Mouse (Mus musculus) limb, embryonic 11.5 days (tissue): ENCODE data around the gene Mcpt9. TPM values are rescaled to one million over a fixed set of nuclear protein-coding genes. Genes with fewer than 3 reads are reported as not detected.
"Not testable (repeated sequence)": the region's sequence is repeated elsewhere in the genome, so short reads cannot be mapped to it uniquely, and the experiment has no call there.

ENCODE experiments used
- ATAC-seq: fragments of 200-750 bp; cut with Nextera tagmentation; 2 replicates; pipeline ENCODE4 v1.8.0; 2017; ENCODE audit warnings: low read depth; ENCODE audit not compliant: insufficient number of reproducible peaks, low FRiP score, low TSS enrichment
- DNase-seq: peaks from one replicate; pipeline ENCODE4 v3.0.0-alpha.2; 2015; ENCODE audit warnings: low spot score
- H3K27ac ChIP-seq: fragments of 300-500 bp; sonication (generic); replicated peaks from 2 replicates; pipeline ENCODE4 v1.5.1; 2014; ENCODE audit warnings: low read depth, mild to moderate bottlenecking, low read length
- H3K27me3 ChIP-seq: fragments of 300-500 bp; sonication (generic); 2 replicates; pipeline ENCODE4 v1.6.1; 2014; ENCODE audit warnings: mild to moderate bottlenecking, low read length, mixed read lengths; ENCODE audit not compliant: control insufficient read depth, insufficient read depth
- H3K36me3 ChIP-seq: fragments of 300-500 bp; sonication (generic); 2 replicates; pipeline ENCODE4 v1.6.1; 2014; ENCODE audit warnings: mild to moderate bottlenecking, low read length, moderate library complexity, mixed read lengths; ENCODE audit not compliant: control insufficient read depth, insufficient read depth
- H3K4me1 ChIP-seq: fragments of 300-500 bp; sonication (generic); 2 replicates; pipeline ENCODE4 v1.6.1; 2014; ENCODE audit warnings: low read length, mixed read lengths; ENCODE audit not compliant: control insufficient read depth, insufficient read depth
- H3K4me2 ChIP-seq: fragments of 300-500 bp; sonication (generic); 2 replicates; pipeline ENCODE4 v1.6.1; 2014; ENCODE audit warnings: low read depth, mild to moderate bottlenecking, moderate library complexity; ENCODE audit not compliant: severe bottlenecking
- H3K4me3 ChIP-seq: fragments of 300-500 bp; sonication (generic); 2 replicates; pipeline ENCODE4 v1.5.1; 2014; ENCODE audit warnings: low read depth, low read length
- H3K9ac ChIP-seq: fragments of 300-500 bp; sonication (generic); 2 replicates; pipeline ENCODE4 v1.6.1; 2014; ENCODE audit warnings: mild to moderate bottlenecking, low read length
- H3K9me3 ChIP-seq: fragments of 300-500 bp; sonication (generic); 2 replicates; pipeline ENCODE4 v1.6.1; 2016; ENCODE audit warnings: low read length; ENCODE audit not compliant: control insufficient read depth
- WGBS: fragments of 180-500 bp; shearing (Covaris S2); extraction: QIAGEN DNeasy Blood & Tissue Kit; methylation state at CpG from one replicate; pipeline ENCODE4 v1.1.7; 2014; 5-methylcytosine and 5-hydroxymethylcytosine counted together
- polyA plus RNA-seq: library from polyadenylated mRNA; unstranded; fragments of >200 nt; fragmentation: Nextera tagmentation; extraction: Ambion mirVana; gene quantifications from 2 replicates; pipeline ENCODE4 v1.2.1, GENCODE M21; 2014

The Mcpt9 gene
- polyA plus RNA-seq, result not detected in 2 replicates

DNA sequence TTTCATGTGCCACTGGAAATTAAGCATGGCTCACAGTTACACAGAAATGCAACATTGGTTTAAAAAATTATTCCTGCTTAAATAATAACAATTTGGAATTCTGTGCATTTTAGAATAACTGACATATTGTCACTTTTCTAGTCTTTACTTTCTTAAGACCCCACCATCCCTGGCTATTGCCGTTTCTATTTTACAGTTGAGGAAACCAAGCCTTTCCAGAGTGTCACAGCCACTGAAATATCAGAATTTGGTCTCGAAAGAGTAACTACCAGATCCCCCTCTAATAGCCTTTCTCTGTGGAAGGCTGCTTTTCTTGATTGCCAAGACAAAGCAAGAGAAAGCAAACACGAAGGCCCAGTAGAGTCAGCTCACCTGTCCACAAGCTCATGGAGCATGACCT, at the start of gene Mcpt9:
Gene Mcpt9, minus strand, starts transcription at position 101 of the 400 bp plus-strand sequence.
- not testable (repeated sequence) for H3K4me1 ChIP-seq, ATAC-seq, H3K4me3 ChIP-seq, H3K36me3 ChIP-seq, H3K4me2 ChIP-seq, H3K27me3 ChIP-seq, H3K27ac ChIP-seq, DNase-seq, H3K9ac ChIP-seq, H3K9me3 ChIP-seq
- 92% methylated on average over 3 of the region's 3 CpGs for WGBS

- H3K4me1 ChIP-seq, H3K9me3 ChIP-seq, H3K4me3 ChIP-seq, H3K36me3 ChIP-seq, DNase-seq, H3K9ac ChIP-seq, ATAC-seq, H3K27me3 ChIP-seq, H3K4me2 ChIP-seq, H3K27ac ChIP-seq: not testable (repeated sequence)
- 71% methylated on average over 3 of the region's 3 CpGs for WGBS
Measured at GRCm38 (mm10) chr14:56062213-56062612, 31.9 kb upstream of the Mcpt9 start, which contains the start of gene Mcpt4. Gene Mcpt4, minus strand, starts transcription at chr14:56062313.

- Histone ChIP-seq H3K27ac (no peak overlapping the region), H3K4me1 (no peaks in the 10 kb centered on the region), H3K4me2 (no peak overlapping the region), H3K4me3 (no peak overlapping the region), H3K27me3 (no peaks in the 10 kb centered on the region), H3K9ac (no peak overlapping the region), H3K9me3 (no peaks in the 10 kb centered on the region), H3K36me3 (no peaks in the 10 kb centered on the region)
- 89% methylated on average over 4 of the region's 4 CpGs for WGBS
- ATAC-seq (no peak), DNase-seq (no peak)
Measured at GRCm38 (mm10) chr14:56057722-56058121, 27.4 kb upstream of the Mcpt9 start.

GRCm38 (mm10) chr14:56055408-56055807, 25.1 kb upstream of the Mcpt9 start:
- Histone ChIP-seq H3K27ac (no peak overlapping the region), H3K4me3 (no peak overlapping the region), H3K9ac (no peak overlapping the region), H3K4me2 (no peak overlapping the region), H3K9me3 (no peaks in the 10 kb centered on the region), H3K4me1 (no peaks in the 10 kb centered on the region), H3K27me3 (no peaks in the 10 kb centered on the region), H3K36me3 (no peaks in the 10 kb centered on the region)
- DNase-seq, result no peak
- no peak for ATAC-seq
- WGBS, result 80% methylated on average over 3 of the region's 3 CpGs

- not testable (repeated sequence) for DNase-seq, ATAC-seq
Measured at GRCm38 (mm10) chr14:56041792-56042191, 11.5 kb upstream of the Mcpt9 start, which contains the start of gene Mcpt2. Gene Mcpt2, plus strand, starts transcription at chr14:56042041.

DNA sequence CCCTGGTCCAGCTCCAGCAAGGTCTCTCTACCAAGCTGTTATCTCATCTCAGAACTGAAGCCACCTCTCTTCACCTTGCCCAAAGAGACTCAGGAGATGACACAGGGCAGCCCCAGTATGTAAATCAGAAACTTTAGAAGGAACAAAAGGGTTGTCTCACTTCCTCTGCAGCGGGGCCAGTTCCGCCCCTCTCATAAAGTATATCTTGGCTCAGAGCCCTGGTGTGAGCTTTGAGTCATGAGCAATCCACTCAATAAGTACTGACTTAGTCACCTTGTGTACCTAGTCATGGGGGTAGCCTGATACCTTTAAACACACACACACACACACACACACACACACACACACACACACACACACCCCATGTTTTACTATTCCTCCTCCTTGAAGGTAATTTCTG, 4.1 kb upstream of the Mcpt9 start:
- DNase-seq, result no peak
- H3K4me2 ChIP-seq, result no peak overlapping the region
- H3K9me3 ChIP-seq, result no peaks in the 10 kb centered on the region
- WGBS, result 84% methylated on average over 2 of the region's 2 CpGs
- no peak for ATAC-seq
- H3K4me3 ChIP-seq, result no peak overlapping the region
- H3K9ac ChIP-seq, result no peak overlapping the region
- no peak overlapping the region for H3K27ac ChIP-seq
- no peaks in the 10 kb centered on the region for H3K4me1 ChIP-seq
- no peaks in the 10 kb centered on the region for H3K27me3 ChIP-seq
- H3K36me3 ChIP-seq, result no peaks in the 10 kb centered on the region

More at GRCm38 (mm10) chr14:56041792-56042191, 11.5 kb upstream of the Mcpt9 start, which contains the start of gene Mcpt2:
- not testable (repeated sequence) for H3K9ac ChIP-seq, H3K36me3 ChIP-seq, H3K27me3 ChIP-seq, H3K4me2 ChIP-seq, H3K4me1 ChIP-seq, H3K9me3 ChIP-seq, H3K27ac ChIP-seq, H3K4me3 ChIP-seq
- 89% methylated on average over 1 of the region's 1 CpGs for WGBS

- not testable (repeated sequence) for H3K27me3 ChIP-seq, DNase-seq, H3K4me2 ChIP-seq, ATAC-seq, H3K27ac ChIP-seq, H3K36me3 ChIP-seq, H3K9ac ChIP-seq, H3K4me3 ChIP-seq, H3K4me1 ChIP-seq, H3K9me3 ChIP-seq
- 83% methylated on average over 3 of the region's 4 CpGs for WGBS
Measured at GRCm38 (mm10) chr14:56021305-56021704, 9.0 kb downstream of the Mcpt9 start.

- ATAC-seq (no peak), DNase-seq (no peak)
- H3K27ac ChIP-seq, result no peak overlapping the region
- H3K9me3 ChIP-seq, result no peaks in the 10 kb centered on the region
- H3K4me3 ChIP-seq, result no peak overlapping the region
- H3K27me3 ChIP-seq, result no peaks in the 10 kb centered on the region
- WGBS, result 72% methylated on average over 1 of the region's 1 CpGs
- no peak overlapping the region for H3K9ac ChIP-seq
- H3K4me1 ChIP-seq, result no peaks in the 10 kb centered on the region
- H3K4me2 ChIP-seq, result no peak overlapping the region
- no peaks in the 10 kb centered on the region for H3K36me3 ChIP-seq
Measured at GRCm38 (mm10) chr14:56019446-56019845, 10.8 kb downstream of the Mcpt9 start.

GRCm38 (mm10) chr14:56017671-56018070, 12.6 kb downstream of the Mcpt9 start, which contains the start of gene Mcpt1:
Gene Mcpt1, plus strand, starts transcription at chr14:56017971.
- H3K4me3 ChIP-seq, H3K36me3 ChIP-seq, H3K27me3 ChIP-seq, H3K27ac ChIP-seq, DNase-seq, H3K9ac ChIP-seq, H3K4me2 ChIP-seq, H3K9me3 ChIP-seq, H3K4me1 ChIP-seq, ATAC-seq: not testable (repeated sequence)
- 85% methylated on average over 3 of the region's 3 CpGs for WGBS
